Mouse (Mus musculus) neutrophil, adult 5-6 weeks (primary cell): ENCODE measurements around the gene Lifr. TPM values are rescaled to one million over a fixed set of nuclear protein-coding genes. Genes with fewer than 3 reads are reported as not detected.
A peak's percentile ranks its signal among the peaks of the same experiment; 100 is the strongest.

Source experiments
- ATAC-seq: fragments of 151-379, 151-347 bp; 2 replicates; pipeline ENCODE4 v1.8.0; 2017; ENCODE audit warnings: mild to moderate bottlenecking, moderate TSS enrichment; ENCODE audit not compliant: insufficient number of reproducible peaks, poor library complexity, low FRiP score, severe bottlenecking; ENCODE audit errors: extremely low read depth
- total RNA-seq: library from RNA; stranded (forward); fragments of 200-1000 nt; gene quantifications from 2 replicates; pipeline ENCODE4 v1.2.3, GENCODE M21; 2017

Gene Lifr
- total RNA-seq, 1 experiment from 2014 or later, result 6.3 TPM

DNA sequence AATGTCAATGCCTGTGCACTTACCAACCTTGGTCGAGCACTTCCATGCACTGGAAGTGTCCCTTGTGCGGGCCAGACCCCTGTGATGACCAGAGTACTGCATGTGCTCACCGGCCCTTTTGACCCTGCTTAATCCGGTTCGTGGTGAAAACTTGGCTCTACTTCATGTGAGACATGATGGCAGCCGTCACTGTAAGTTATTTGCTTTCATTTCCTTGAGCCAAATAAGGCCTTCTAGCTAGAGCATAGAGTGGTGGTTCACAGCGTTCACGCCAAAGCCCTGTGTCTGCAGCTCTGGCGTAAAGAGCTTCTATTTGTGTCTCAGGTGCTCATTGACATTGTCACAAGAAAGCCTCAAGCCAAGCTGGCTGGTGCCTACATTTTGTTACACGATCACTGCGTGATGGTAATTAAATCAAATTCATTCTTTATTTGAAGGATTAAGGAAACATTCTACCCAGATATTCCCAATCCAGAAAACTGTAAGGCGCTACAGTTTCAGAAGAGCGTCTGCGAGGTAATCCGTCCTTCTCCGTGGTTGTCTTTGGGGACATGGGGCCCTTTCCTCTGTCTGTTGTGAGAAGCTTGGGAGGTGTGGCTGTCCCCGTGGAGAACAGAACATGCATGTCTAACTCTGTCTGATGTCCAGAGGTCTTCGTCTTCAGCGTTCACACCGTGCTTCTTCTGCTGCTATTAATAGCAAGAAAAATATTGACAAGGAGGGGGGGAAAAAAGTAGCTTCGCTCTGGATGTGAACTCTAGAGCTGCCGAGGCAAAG is 99.5 kb downstream of the Lifr start:
- ATAC-seq, result no peak

DNA sequence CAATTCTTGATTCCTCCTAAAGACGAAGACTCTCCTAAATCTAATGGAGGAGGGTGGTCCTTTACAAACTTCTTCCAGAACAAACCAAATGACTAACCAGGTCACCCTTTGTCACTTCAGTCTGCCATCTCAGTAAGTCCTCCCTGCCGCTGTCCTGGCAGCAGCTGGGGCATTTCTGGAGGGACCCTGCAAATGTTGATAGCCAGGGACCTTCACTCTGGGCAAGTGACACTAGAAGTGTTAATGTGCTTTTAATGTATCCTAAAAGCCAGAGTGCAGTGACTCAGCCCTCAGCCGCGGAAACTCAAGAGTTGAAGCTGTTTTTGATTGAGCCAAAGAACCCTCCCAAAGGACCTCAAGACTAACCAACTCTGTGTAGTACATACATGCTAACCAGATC is 100.7 kb downstream of the Lifr start:
- ATAC-seq, result no peak

DNA sequence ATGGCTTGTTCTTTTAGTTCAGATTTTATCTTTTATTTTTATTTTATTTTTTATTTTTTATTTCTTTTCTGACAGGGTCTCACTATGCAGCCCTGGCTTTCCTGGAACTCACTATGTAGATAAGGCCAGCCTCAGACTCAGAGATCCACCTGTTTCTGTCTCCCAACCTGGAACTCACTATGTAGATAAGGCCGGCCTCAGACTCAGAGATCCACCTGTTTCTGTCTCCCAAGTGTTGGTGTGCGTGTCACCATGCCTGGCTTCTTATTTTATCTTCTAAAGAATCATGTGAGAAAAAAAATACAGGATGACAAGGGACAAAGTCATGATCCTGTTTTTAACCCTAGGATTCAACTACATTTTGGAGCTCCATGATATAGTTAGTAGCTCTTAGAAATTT is 102.2 kb downstream of the Lifr start:
- ATAC-seq, result no peak

- no peak for ATAC-seq
Measured at GRCm38 (mm10) chr15:7194147-7194720, 103.8 kb downstream of the Lifr start.

DNA sequence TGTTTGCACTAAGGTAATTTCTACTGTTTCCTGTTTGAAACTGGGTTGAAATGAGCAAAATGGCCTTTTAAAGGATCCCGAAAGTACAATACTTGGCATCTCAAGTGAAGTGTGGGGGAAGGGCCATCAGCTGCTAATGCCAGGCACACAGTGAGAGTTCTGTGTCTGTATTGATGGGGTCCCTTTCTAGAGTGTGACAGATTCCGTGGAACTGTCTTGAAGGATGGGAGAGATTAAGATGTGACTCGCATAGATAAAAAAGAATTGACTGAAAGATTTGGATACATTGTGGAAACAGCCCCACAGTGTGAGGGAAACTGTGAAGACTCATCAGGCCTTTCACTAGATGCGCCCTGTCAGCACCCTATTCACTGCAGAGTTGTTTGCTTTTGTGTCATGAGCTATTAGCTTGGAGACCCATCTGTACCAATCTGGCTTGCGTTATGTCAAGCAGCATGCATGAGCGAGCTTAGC is 104.4 kb downstream of the Lifr start:
- ATAC-seq, result no peak

GRCm38 (mm10) chr15:7197652-7198445 is 107.4 kb downstream of the Lifr start:
- no peak for ATAC-seq

DNA sequence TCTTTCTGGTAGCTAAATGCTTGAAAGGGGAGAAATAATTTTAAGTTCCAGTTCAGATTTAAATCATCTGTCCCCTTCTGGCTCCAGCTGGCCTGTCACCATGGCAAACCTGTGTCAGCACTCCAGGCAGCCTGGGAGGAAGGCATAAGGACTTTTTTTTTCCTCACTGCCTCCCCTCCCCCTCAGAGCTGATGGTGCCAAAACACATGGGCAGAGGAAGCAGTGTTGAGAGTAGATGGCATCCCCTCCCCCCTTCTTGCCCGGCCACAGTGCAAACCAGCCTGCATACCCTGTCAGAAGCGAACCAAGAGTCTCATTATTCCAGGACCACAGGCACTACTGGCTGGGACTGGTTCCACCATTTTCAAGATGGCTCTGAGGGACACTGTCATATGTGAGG is 108.4 kb downstream of the Lifr start:
- ATAC-seq, result no peak

GRCm38 (mm10) chr15:7200286-7200685 is 109.9 kb downstream of the Lifr start:
- no peak for ATAC-seq

DNA sequence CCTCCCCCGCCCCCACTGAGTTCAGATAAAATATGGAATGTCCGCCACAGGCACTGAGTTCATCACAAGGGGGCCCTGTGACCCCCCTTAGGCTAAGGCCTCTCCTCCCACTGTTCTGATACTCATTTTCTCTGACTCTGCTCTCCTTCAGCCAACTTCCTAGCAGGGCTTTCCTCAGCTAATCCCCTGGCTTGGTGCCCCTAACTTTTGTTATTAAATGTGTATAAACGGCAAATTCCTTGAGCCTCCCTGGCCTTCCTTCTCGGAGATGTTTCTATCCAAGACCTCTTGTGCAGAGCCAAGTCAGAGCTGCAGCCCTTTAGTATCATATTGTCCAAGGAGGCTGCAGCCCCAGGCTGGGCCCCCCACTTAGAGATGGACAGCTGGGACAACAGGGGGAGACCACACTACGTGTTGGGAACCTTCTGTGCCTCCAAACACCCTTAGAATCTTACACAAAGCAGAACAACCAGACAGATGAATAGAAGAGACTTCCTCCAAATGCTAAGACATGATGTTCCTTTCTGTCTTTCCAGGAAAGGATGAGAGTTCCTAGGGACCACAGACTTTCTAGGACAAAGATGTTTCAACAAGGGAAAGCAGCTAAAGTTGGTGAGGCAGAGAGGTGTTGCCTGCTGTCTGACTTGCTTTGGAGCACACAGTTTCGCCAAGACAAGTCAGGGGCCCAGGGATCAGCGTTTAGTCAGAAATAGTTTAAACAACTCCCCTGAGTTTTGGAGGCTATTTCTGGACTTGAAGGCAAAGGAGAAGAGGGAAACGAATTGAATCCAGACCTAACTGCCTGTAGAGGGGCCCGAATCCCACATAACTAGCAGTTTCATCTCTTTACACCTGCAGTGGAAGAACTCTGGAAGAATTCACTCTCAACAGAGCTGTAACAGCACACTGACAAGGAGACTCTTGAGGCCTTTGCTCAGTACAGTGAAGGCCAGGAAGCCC is 111.3 kb downstream of the Lifr start:
- ATAC-seq, result no peak

DNA sequence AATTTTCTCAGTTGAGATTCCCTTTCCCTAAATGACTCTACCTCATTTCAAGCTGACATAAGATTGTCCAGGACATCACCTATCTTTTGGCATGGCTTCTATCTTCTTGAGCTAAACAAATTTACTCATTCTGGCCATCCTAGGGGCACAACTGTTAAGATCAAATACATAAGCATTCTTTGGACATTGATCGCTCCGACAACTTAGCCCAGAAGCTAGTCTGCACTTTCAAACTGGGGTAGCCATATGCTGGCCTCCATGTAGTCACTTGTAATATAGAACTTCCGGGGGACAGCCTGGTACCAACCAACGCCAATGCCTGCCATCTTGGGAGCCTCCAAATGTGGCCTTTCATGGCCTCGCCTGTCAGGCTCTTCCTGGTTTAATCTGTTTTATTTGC is 112.6 kb downstream of the Lifr start:
- ATAC-seq, result no peak

DNA sequence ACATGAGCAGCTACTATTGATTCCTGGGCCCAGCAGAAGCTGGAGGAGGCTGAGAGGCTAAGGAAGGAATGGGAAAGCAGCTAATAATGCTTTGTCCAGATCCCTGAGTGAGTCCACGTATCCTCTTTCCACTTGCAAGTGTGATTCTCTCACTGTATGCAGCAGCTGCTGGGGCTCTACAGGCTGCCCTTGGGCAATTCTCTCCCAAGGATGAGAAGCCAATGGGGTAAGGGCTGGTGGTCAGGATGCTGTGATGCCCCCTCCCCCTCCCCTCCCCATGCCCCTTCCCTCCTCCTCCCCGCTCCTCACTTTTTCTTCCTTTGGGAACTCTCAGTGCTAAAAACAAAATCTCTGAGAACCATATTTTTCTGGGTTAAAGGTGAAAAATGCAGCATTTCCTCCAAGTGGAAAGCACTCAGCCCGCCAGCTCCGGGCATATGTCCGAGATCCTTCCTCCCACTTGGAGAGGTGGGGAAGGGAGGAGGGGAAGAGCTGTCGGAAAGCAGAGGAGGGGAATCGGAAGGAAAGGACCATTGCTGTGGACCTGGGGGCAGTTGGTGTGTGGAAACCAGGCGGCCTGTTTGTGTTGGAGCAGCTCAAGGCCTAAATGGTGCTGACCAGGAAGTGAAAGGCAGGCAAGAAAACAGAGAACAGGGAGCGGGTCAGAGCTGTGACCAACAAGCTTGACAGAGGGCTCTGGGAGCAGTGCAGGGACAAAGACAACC is 113.4 kb downstream of the Lifr start:
- ATAC-seq, result no peak

- no peak for ATAC-seq
Measured at GRCm38 (mm10) chr15:7204917-7205316, 114.5 kb downstream of the Lifr start.

GRCm38 (mm10) chr15:7206110-7206509 is 115.7 kb downstream of the Lifr start:
- ATAC-seq, result no peak

DNA sequence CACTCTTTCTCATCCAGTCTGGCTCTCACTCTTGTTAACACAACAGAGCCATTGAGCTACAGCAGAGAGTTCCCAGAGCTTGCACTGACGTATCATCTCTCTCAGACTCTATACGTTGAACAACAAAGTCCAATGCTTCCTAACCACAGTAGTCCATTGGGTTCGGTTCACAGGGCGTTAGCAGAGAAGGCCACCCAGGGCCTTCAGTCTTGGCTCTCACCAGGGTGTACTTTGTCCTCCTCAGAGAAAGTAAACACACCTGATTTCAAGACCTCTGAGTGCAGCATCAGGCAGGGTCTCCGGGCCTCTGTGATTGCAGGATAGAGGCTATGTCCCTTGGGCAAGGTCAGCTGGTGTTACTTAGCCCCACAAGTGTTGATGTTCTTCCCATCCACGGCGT is 116.9 kb downstream of the Lifr start:
- no peak for ATAC-seq

DNA sequence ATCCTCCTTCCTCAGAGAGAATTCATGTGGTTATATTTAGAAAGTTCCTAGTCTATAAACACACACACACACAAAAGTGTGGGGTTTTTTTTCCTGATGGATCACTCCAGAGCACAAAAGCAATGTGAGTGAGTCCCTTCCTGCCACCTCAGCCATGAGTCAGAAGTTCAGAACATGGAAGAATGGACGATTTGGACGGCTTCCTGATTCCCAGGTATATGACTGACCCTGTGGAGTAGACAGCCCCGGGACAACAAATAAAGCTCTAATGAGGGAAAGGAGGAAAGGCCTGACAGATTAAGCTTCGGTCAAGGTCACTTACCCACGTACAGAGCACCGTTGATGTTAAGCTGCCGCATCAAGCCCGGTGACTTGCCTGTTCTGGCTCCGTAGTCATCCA is 117.8 kb downstream of the Lifr start:
- ATAC-seq, result no peak

- no peak for ATAC-seq
Measured at GRCm38 (mm10) chr15:7213683-7214082, 123.3 kb downstream of the Lifr start.

- ATAC-seq, result no peak
Measured at GRCm38 (mm10) chr15:7215845-7216244, 125.4 kb downstream of the Lifr start.

GRCm38 (mm10) chr15:7216581-7217272 is 126.3 kb downstream of the Lifr start:
- ATAC-seq, result peak; percentile 94
